Mouse (Mus musculus) hindbrain, embryonic 10.5 days (tissue): ENCODE data around the gene Rgs3. TPM values are rescaled to one million over a fixed set of nuclear protein-coding genes. Genes with fewer than 3 reads are reported as not detected.

ENCODE experiments used
- DNase-seq: peaks from one replicate; pipeline ENCODE4 v3.0.0-alpha.2; 2017; ENCODE audit warnings: low spot score
- H3K27ac ChIP-seq: fragments of 300-500 bp; sonication (generic); 2 replicates; pipeline ENCODE4 v1.5.1; 2016; ENCODE audit warnings: mild to moderate bottlenecking, moderate library complexity
- H3K27me3 ChIP-seq: fragments of 300-500 bp; sonication (generic); 2 replicates; pipeline ENCODE4 v1.6.1; 2016; ENCODE audit warnings: mild to moderate bottlenecking; ENCODE audit not compliant: poor library complexity, insufficient read depth, severe bottlenecking
- H3K36me3 ChIP-seq: fragments of 300-500 bp; sonication (generic); 2 replicates; pipeline ENCODE4 v1.6.1; 2016; ENCODE audit warnings: mild to moderate bottlenecking, moderate library complexity
- H3K4me1 ChIP-seq: fragments of 300-500 bp; sonication (generic); replicated peaks from 2 replicates; pipeline ENCODE4 v1.6.1; 2016; ENCODE audit warnings: mild to moderate bottlenecking
- H3K4me3 ChIP-seq: fragments of 300-500 bp; sonication (generic); 2 replicates; pipeline ENCODE4 v1.5.1; 2016; ENCODE audit warnings: mild to moderate bottlenecking, moderate library complexity
- H3K9me3 ChIP-seq: fragments of 300-500 bp; sonication (generic); 2 replicates; pipeline ENCODE4 v1.6.1; 2016; ENCODE audit warnings: mild to moderate bottlenecking, moderate library complexity
- WGBS: fragments of 180-500 bp; shearing (Covaris S2); methylation state at CpG from one replicate; pipeline ENCODE4 v1.1.7; 2016; 5-methylcytosine and 5-hydroxymethylcytosine counted together
- polyA plus RNA-seq: library from polyadenylated mRNA; unstranded; fragments of >200 nt; fragmentation: Nextera tagmentation; extraction: Ambion mirVana; gene quantifications from 2 replicates; pipeline ENCODE4 v1.2.1, GENCODE M21; 2016

The Rgs3 gene
- polyA plus RNA-seq, 1 experiment from 2014 or later = 48.6 TPM

GRCm38 (mm10) chr4:62641656-62642055 lies 82.0 kb downstream of the Rgs3 start:
- WGBS = 67% methylated on average over 3 of the region's 3 CpGs
- Histone ChIP-seq H3K27ac (peak overlapping the region; percentile 50; the same call in 1 of the 2 replicates), H3K4me1 (peaks cover 41% of the 10 kb centered on the region), H3K36me3 (peaks cover 10% of the 10 kb centered on the region), H3K9me3 (no peaks in the 10 kb centered on the region), H3K4me3 (no peak overlapping the region), H3K27me3 (peaks cover 73% of the 10 kb centered on the region)
- DNase-seq = no peak

- peaks cover 82% of the 10 kb centered on the region for H3K27me3 ChIP-seq
- peaks cover 45% of the 10 kb centered on the region for H3K4me1 ChIP-seq
- no peak overlapping the region for H3K4me3 ChIP-seq
- peak; percentile 64 for DNase-seq
- H3K27ac ChIP-seq = peak overlapping the region; percentile 72
- H3K9me3 ChIP-seq = no peaks in the 10 kb centered on the region
- 36% methylated on average over 8 of the region's 8 CpGs for WGBS
- H3K36me3 ChIP-seq = peaks cover 14% of the 10 kb centered on the region
These were observed 83.8 kb downstream of the Rgs3 start for GRCm38 (mm10) chr4:62643401-62643800.

- H3K36me3 ChIP-seq = peaks cover 14% of the 10 kb centered on the region
- peaks cover 90% of the 10 kb centered on the region for H3K27me3 ChIP-seq
- H3K27ac ChIP-seq = peak overlapping the region; percentile 36; the same call in 1 of the 2 replicates
- H3K4me1 ChIP-seq = peaks cover 45% of the 10 kb centered on the region
- no peak for DNase-seq
- H3K4me3 ChIP-seq = no peak overlapping the region
- H3K9me3 ChIP-seq = no peaks in the 10 kb centered on the region
- 79% methylated on average over 11 of the region's 11 CpGs for WGBS
These were observed 84.6 kb downstream of the Rgs3 start for GRCm38 (mm10) chr4:62644031-62644793.

GRCm38 (mm10) chr4:62646556-62647248 lies 87.1 kb downstream of the Rgs3 start:
- peaks cover 50% of the 10 kb centered on the region for H3K4me1 ChIP-seq
- 81% methylated on average over 9 of the region's 9 CpGs for WGBS
- peaks cover 8% of the 10 kb centered on the region for H3K36me3 ChIP-seq
- H3K27me3 ChIP-seq = peaks cover 74% of the 10 kb centered on the region
- no peaks in the 10 kb centered on the region for H3K9me3 ChIP-seq
- H3K27ac ChIP-seq = no peak overlapping the region
- DNase-seq = no peak
- no peak overlapping the region for H3K4me3 ChIP-seq

- peaks cover 67% of the 10 kb centered on the region for H3K27me3 ChIP-seq
- DNase-seq = no peak
- no peak overlapping the region for H3K27ac ChIP-seq
- H3K36me3 ChIP-seq = peaks cover 8% of the 10 kb centered on the region
- 89% methylated on average over 3 of the region's 3 CpGs for whole genome bisulfite sequencing
- H3K4me1 ChIP-seq = peaks cover 32% of the 10 kb centered on the region
- no peak overlapping the region for H3K4me3 ChIP-seq
- no peaks in the 10 kb centered on the region for H3K9me3 ChIP-seq
These were observed 89.2 kb downstream of the Rgs3 start for GRCm38 (mm10) chr4:62648848-62649247.

- WGBS = 72% methylated on average over 8 of the region's 8 CpGs
- peaks cover 24% of the 10 kb centered on the region for H3K4me1 ChIP-seq
- no peak overlapping the region for H3K27ac ChIP-seq
- DNase-seq = no peak
- peaks cover 67% of the 10 kb centered on the region for H3K27me3 ChIP-seq
- H3K36me3 ChIP-seq = peaks cover 8% of the 10 kb centered on the region; the same call in 1 of the 2 replicates
- H3K9me3 ChIP-seq = no peaks in the 10 kb centered on the region
- H3K4me3 ChIP-seq = no peak overlapping the region
These were observed 90.0 kb downstream of the Rgs3 start for GRCm38 (mm10) chr4:62649536-62650230.

- Histone ChIP-seq H3K4me3 (no peak overlapping the region), H3K27ac (no peak overlapping the region), H3K27me3 (peaks cover 57% of the 10 kb centered on the region), H3K36me3 (peaks cover 4% of the 10 kb centered on the region; the same call in 1 of the 2 replicates), H3K4me1 (peaks cover 40% of the 10 kb centered on the region), H3K9me3 (no peaks in the 10 kb centered on the region)
- WGBS = 59% methylated on average over 7 of the region's 7 CpGs
- DNase-seq = no peak
These were observed 91.6 kb downstream of the Rgs3 start for GRCm38 (mm10) chr4:62651179-62651760.

- no peak for DNase-seq
- WGBS = 57% methylated on average over 4 of the region's 4 CpGs
- Histone ChIP-seq H3K9me3 (no peaks in the 10 kb centered on the region), H3K36me3 (no peaks in the 10 kb centered on the region), H3K27ac (peak overlapping the region; percentile 17; the same call in 1 of the 2 replicates), H3K27me3 (peaks cover 48% of the 10 kb centered on the region; the same call in 1 of the 2 replicates), H3K4me1 (peaks cover 43% of the 10 kb centered on the region), H3K4me3 (no peak overlapping the region)
These were observed 92.6 kb downstream of the Rgs3 start for GRCm38 (mm10) chr4:62652215-62652614.

- Histone ChIP-seq H3K9me3 (no peaks in the 10 kb centered on the region), H3K4me1 (peaks cover 47% of the 10 kb centered on the region), H3K36me3 (no peaks in the 10 kb centered on the region), H3K27me3 (peaks cover 39% of the 10 kb centered on the region; the same call in 1 of the 2 replicates), H3K4me3 (no peak overlapping the region), H3K27ac (no peak overlapping the region)
- 87% methylated on average over 12 of the region's 12 CpGs for WGBS
- no peak for DNase-seq
These were observed 93.5 kb downstream of the Rgs3 start for GRCm38 (mm10) chr4:62652921-62653757.

GRCm38 (mm10) chr4:62653922-62654661 lies 94.4 kb downstream of the Rgs3 start:
- Histone ChIP-seq H3K9me3 (no peaks in the 10 kb centered on the region), H3K36me3 (no peaks in the 10 kb centered on the region), H3K4me1 (peaks cover 56% of the 10 kb centered on the region), H3K27ac (no peak overlapping the region), H3K27me3 (peaks cover 30% of the 10 kb centered on the region; the same call in 1 of the 2 replicates), H3K4me3 (no peak overlapping the region)
- WGBS = 86% methylated on average over 5 of the region's 5 CpGs
- no peak for DNase-seq

- WGBS = 40% methylated on average over 15 of the region's 15 CpGs
- peak; percentile 64 for DNase-seq
- Histone ChIP-seq H3K4me3 (no peak overlapping the region), H3K9me3 (no peaks in the 10 kb centered on the region), H3K36me3 (no peaks in the 10 kb centered on the region), H3K27me3 (0 out of 2 replicates have a peak, but pooled peaks cover 9% of the 10 kb centered on the region), H3K4me1 (peaks cover 86% of the 10 kb centered on the region), H3K27ac (peak overlapping the region; percentile 74)
These were observed 99.6 kb downstream of the Rgs3 start for GRCm38 (mm10) chr4:62659264-62659663.
